Mouse (Mus musculus): ENCODE measurements at regions not wholly inside any gene's neighbourhood (a gene's known extent, or its start where the extent isn't known, plus 50 kb on each side); places are given as distances from the start of the nearest gene placed in this dataset.

DNA sequence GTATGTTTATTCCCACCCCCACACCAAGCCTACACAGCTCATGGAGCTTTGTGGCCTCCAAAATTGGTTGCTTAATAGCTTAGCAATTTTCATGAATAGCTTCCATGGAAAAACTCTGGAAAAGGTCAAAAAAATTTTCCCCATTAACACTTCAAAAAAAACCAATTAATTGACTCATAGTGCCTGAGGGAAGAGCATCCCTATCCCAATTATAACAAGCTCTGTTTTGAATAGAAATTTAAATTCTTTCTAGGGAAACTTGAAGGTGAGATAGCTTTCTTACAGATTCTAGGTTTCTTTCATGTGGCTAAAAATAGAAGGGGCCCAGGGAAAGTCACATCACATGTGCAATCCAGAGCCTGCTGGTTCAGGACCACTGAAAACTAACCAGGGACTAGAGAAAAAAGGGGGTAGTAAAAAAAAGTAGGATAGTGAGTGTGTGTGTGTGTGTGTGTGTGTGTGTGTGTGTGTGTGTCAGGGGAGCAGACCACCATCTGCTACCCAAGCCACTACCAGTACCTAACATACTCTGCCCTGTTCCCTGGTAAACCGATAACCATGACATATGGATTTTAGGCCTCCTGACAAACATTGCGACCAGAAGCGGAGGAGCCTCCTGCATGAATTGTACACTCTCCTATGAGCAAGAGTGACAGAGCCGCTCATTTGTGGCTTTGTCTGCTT, 162.2 kb downstream of the Cmpk2 start:
- 44% methylated on average over 4 of the region's 4 CpGs for WGBS
- H3K27ac ChIP-seq (ENCODE audit: insufficient read depth, low read depth, low read length): no peak overlapping the region
- H3K4me3 ChIP-seq (ENCODE audit: insufficient read depth, low read depth, low read length): no peak overlapping the region
- TF ChIP-seq CTCF (IDR thresholded peaks at IDR 0.05; ENCODE audit: insufficient read depth, low read depth, low read length) (no peak), POLR2A (IDR thresholded peaks at IDR 0.05; ENCODE audit: insufficient read depth, low read depth, low read length) (no peak)
- no peaks in the 10 kb centered on the region for H3K4me1 ChIP-seq (ENCODE audit: control insufficient read depth, insufficient read depth, low read length)

DNA sequence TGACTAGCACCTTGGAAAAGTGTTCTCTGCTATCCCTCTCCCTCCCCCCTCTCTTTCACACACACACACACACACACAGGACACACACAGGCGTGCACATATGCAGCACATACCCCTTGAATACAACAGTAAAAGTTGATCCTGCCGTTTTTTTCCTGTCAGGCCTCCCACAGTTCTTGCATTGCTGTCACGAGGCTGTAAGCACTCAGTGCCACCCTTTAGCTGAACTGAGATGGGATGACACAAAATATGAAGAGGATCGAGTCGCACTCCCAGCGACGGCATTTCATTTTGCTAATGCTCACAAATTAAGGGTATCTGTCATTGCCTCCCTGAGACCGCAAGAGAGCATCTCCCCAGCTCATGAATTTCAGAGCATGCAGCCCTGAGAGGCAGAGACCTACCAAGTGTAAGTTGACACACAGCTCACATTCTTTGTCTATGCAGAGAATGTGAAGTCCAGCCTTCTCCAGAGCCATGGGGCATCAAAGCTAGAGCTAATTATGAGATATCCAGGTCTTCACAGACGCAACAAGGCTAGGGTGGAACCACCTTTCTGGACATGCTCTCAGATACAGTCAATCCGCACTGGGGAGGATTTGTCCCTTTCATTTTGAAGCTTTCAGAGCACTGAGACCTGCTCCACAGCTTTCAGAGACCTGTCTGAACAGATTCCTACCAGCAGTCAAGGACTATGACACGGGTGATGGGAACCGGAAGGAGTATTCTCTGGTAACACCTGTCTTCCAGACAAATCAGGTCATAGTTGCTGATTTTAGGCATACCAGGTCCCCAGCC, 152.3 kb downstream of the Cmpk2 start:
- no peak overlapping the region for H3K27ac ChIP-seq (ENCODE audit: insufficient read depth, low read depth, low read length)
- 51% methylated on average over 12 of the region's 12 CpGs for WGBS

DNA sequence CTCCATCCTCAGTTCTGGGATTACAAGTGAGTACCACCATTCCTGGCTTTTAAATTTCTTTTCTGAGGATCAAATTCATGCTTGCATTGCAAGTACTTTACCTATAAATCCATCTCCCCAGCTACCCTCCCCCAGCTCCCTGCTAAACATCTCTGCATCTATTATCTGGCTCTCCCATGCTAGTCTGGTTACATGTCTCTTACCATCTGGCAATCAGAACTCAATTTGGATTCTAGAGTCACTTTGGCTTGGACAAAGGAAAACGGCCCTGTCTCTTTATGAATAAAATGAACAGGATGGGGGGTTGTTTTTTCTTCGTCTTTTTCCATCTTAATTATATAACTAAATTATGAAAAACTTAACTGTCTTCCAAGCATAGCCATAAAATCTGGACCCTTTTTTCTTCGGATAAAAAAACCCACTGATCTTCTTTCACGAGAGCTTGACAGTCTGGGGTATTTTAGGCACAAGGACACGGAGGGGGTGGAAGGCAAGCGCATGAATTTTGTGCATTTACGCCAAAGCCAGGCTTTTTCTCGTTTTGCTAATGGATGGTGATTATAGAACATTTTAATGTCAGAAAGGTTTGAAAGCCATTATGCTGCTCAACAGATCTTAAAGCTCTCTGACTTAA, 151.6 kb downstream of the Cmpk2 start:
- Histone ChIP-seq H3K4me1 (ENCODE audit: control insufficient read depth, insufficient read depth, low read length) (0 out of 2 replicates have a peak, but pooled peaks cover 4% of the 10 kb centered on the region), H3K4me3 (ENCODE audit: insufficient read depth, low read depth, low read length) (no peak overlapping the region), H3K27ac (ENCODE audit: insufficient read depth, low read depth, low read length) (no peak overlapping the region)
- 29% methylated on average over 8 of the region's 8 CpGs for WGBS
- no peak for TF ChIP-seq CTCF (IDR thresholded peaks at IDR 0.05; ENCODE audit: insufficient read depth, low read depth, low read length)
- TF ChIP-seq POLR2A (IDR thresholded peaks at IDR 0.05; ENCODE audit: insufficient read depth, low read depth, low read length): no peak

More for the DNA sequence above, 152.3 kb downstream of the Cmpk2 start:
- TF ChIP-seq POLR2A (IDR thresholded peaks at IDR 0.05; ENCODE audit: insufficient read depth, low read depth, low read length) (no peak), CTCF (IDR thresholded peaks at IDR 0.05; ENCODE audit: insufficient read depth, low read depth, low read length) (no peak)
- Histone ChIP-seq H3K4me1 (ENCODE audit: control insufficient read depth, insufficient read depth, low read length) (0 out of 2 replicates have a peak, but pooled peaks cover 4% of the 10 kb centered on the region), H3K4me3 (ENCODE audit: insufficient read depth, low read depth, low read length) (no peak overlapping the region)

DNA sequence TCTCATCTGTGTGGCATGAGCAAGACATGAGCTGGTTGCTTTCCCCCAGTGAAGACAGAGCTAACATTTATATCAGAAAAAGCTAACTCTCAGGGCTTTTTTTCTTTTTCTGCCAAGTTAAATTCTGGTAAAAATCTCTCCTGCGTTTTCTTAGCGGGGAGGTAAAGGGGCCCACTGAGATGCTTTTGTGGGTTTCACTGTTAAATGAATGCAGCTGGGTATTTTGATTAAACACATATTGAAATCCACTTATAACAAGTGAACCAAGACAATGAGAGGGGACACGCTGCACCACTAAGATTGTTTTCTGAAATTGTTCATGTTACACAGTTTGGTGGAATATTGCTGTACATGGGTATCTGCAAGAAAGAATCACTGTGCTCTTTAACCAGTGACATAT, 149.0 kb downstream of the Cmpk2 start:
- WGBS: 57% methylated on average over 3 of the region's 3 CpGs
- TF ChIP-seq CTCF (IDR thresholded peaks at IDR 0.05; ENCODE audit: insufficient read depth, low read depth, low read length) (no peak), POLR2A (IDR thresholded peaks at IDR 0.05; ENCODE audit: insufficient read depth, low read depth, low read length) (no peak)
- Histone ChIP-seq H3K4me3 (ENCODE audit: insufficient read depth, low read depth, low read length) (no peak overlapping the region), H3K27ac (ENCODE audit: insufficient read depth, low read depth, low read length) (no peak overlapping the region), H3K4me1 (ENCODE audit: control insufficient read depth, insufficient read depth, low read length) (0 out of 2 replicates have a peak, but pooled peaks cover 4% of the 10 kb centered on the region)

DNA sequence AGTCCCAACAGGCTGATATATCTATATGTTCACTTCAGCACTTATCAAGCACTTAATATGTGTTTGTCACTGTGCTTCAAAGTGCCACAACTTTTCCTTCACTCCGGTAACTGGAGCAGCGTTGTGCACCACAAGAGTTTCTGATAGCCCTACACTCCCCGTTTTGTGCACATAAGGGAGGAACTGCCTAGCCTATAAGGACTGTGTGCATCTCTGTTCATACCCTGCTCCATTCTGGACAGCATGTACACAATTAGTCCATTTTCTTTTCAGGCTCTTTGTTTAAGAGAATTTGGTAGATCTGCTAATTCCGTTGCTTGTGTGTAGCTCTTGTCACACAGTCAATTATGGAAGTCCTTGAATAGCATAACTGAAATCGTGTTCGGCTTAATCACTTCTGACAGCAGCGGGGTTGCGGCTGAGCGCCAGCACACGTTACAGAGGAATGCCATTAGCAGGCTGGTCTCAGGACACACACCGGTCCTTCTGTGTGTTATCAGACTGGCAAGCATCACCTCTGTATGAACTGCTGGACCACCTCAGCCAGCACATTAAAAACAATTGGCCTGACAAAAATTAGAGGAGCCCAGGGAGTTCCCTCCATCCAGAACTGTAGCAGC, 144.2 kb downstream of the Cmpk2 start:
- WGBS: 71% methylated on average over 11 of the region's 11 CpGs
- H3K27ac ChIP-seq (ENCODE audit: insufficient read depth, low read depth, low read length): no peak overlapping the region
- H3K4me1 ChIP-seq (ENCODE audit: control insufficient read depth, insufficient read depth, low read length): no peaks in the 10 kb centered on the region
- TF ChIP-seq POLR2A (IDR thresholded peaks at IDR 0.05; ENCODE audit: insufficient read depth, low read depth, low read length): no peak
- TF ChIP-seq CTCF (IDR thresholded peaks at IDR 0.05; ENCODE audit: insufficient read depth, low read depth, low read length): no peak
- H3K4me3 ChIP-seq (ENCODE audit: insufficient read depth, low read depth, low read length): no peak overlapping the region

DNA sequence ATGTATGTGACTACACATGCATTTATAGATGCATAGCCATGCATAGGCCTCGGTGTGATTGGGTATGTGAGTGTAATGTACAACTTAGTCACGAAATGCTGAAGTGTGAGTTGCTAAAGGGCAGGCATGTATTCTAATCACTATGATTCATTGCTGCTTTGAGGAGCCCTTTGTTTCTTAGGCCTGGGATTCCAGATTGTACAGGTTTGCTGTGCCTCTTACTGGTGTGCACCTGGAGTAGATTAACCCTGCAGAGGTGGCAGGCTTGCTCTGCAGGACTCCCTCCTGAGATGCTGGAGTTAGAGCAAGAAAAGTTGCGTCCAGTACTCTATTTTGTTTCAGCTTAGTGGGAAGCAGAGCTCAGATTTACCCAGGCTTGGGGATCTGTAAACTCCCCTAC, 141.1 kb downstream of the Cmpk2 start:
- 93% methylated on average over 3 of the region's 3 CpGs for whole genome bisulfite sequencing
- Histone ChIP-seq H3K4me1 (ENCODE audit: control insufficient read depth, insufficient read depth, low read length) (no peaks in the 10 kb centered on the region), H3K4me3 (ENCODE audit: insufficient read depth, low read depth, low read length) (no peak overlapping the region), H3K27ac (ENCODE audit: insufficient read depth, low read depth, low read length) (no peak overlapping the region)
- TF ChIP-seq POLR2A (IDR thresholded peaks at IDR 0.05; ENCODE audit: insufficient read depth, low read depth, low read length) (no peak), CTCF (IDR thresholded peaks at IDR 0.05; ENCODE audit: insufficient read depth, low read depth, low read length) (no peak)

DNA sequence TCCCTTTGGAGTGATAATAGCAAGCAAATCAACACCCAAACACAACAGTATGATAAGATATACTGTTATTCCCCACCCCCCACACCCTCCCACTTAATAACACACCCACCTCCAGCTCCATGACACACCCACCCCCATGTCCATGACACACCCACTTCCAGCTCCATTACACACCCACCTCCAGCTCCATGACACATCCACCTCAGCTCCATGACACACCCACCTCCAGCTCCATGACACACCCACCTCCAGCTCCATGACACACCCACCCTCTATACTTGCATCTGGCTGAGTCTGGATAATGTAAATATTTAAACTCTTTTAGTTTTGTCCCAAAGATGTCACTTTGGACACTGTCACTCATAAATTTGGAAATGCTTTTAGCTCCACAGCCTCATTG, 129.5 kb downstream of the Cmpk2 start:
- no peak overlapping the region for H3K4me3 ChIP-seq (ENCODE audit: insufficient read depth, low read depth, low read length)
- H3K4me1 ChIP-seq (ENCODE audit: control insufficient read depth, insufficient read depth, low read length): no peaks in the 10 kb centered on the region
- no peak overlapping the region for H3K27ac ChIP-seq (ENCODE audit: insufficient read depth, low read depth, low read length)
- TF ChIP-seq POLR2A (IDR thresholded peaks at IDR 0.05; ENCODE audit: insufficient read depth, low read depth, low read length): no peak
- no peak for TF ChIP-seq CTCF (IDR thresholded peaks at IDR 0.05; ENCODE audit: insufficient read depth, low read depth, low read length)

DNA sequence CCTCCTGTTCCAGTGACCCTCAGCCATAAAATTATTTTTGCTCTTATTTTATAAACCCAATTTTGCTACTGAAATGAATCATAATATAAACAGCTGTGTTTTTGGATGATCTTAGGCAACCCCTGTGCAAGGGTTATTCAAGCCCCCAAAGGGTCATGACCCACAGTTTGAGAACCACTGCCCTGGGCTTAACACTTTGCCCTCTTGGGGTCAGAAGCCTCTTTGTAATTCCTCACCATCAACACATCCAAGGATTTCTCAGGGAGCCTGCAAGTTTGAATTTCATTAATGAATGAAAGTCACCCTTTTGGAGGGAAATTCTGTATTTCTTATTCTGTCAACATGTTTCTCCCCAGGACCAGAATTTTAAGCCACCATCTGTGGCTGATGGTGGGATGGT, 123.1 kb downstream of the Cmpk2 start:
- no peak for TF ChIP-seq CTCF (IDR thresholded peaks at IDR 0.05; ENCODE audit: insufficient read depth, low read depth, low read length)
- TF ChIP-seq POLR2A (IDR thresholded peaks at IDR 0.05; ENCODE audit: insufficient read depth, low read depth, low read length): no peak
- Histone ChIP-seq H3K4me3 (ENCODE audit: insufficient read depth, low read depth, low read length) (no peak overlapping the region), H3K4me1 (ENCODE audit: control insufficient read depth, insufficient read depth, low read length) (no peaks in the 10 kb centered on the region), H3K27ac (ENCODE audit: insufficient read depth, low read depth, low read length) (no peak overlapping the region)

DNA sequence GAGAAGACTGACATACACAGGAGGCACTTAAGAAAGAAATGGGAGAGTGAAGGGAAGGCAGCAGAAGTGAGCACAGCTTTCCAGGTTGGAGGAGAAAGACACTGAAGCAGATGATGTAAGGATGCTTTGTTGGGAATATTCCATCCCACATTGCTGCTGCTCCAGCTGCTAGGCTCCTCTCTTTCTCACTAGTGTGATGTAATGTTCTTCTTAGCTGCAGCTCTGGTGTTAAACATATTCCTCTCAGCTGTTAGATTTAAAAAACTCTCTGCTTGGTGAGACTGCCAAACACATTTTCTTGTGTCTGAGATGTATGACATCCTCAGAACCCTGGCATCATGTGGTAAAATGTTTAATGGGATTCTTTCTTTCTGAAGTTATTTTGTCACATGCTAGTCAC, 120.1 kb downstream of the Cmpk2 start:
- H3K4me3 ChIP-seq (ENCODE audit: insufficient read depth, low read depth, low read length): no peak overlapping the region
- H3K27ac ChIP-seq (ENCODE audit: insufficient read depth, low read depth, low read length): no peak overlapping the region
- no peak for TF ChIP-seq CTCF (IDR thresholded peaks at IDR 0.05; ENCODE audit: insufficient read depth, low read depth, low read length)
- TF ChIP-seq POLR2A (IDR thresholded peaks at IDR 0.05; ENCODE audit: insufficient read depth, low read depth, low read length): no peak
- H3K4me1 ChIP-seq (ENCODE audit: control insufficient read depth, insufficient read depth, low read length): no peaks in the 10 kb centered on the region
